Mouse (Mus musculus) neural tube, embryonic 11.5 days (tissue): ENCODE results near the gene Otof. TPM values are rescaled to one million over a fixed set of nuclear protein-coding genes. Genes with fewer than 3 reads are reported as not detected.

Source experiments
- ATAC-seq: fragments of 200-750 bp; cut with Nextera tagmentation; 2 replicates; pipeline ENCODE4 v1.8.0; 2017; ENCODE audit warnings: moderate number of reproducible peaks, mild to moderate bottlenecking, moderate TSS enrichment, moderate library complexity; ENCODE audit not compliant: insufficient read depth, low FRiP score, low TSS enrichment
- DNase-seq: peaks from one replicate; pipeline ENCODE4 v3.0.0-alpha.2; 2015; ENCODE audit warnings: low spot score
- H3K27ac ChIP-seq: fragments of 300-500 bp; sonication (generic); 2 replicates; pipeline ENCODE4 v1.5.1; 2014; ENCODE audit warnings: low read depth, mild to moderate bottlenecking, low read length
- H3K27me3 ChIP-seq: fragments of 300-500 bp; sonication (generic); 2 replicates; pipeline ENCODE4 v1.6.1; 2014; ENCODE audit warnings: mild to moderate bottlenecking, low read length, mixed read lengths; ENCODE audit not compliant: control insufficient read depth, insufficient read depth
- H3K36me3 ChIP-seq: fragments of 300-500 bp; sonication (generic); 2 replicates; pipeline ENCODE4 v1.6.1; 2014; ENCODE audit warnings: mild to moderate bottlenecking, low read length, moderate library complexity, mixed read lengths; ENCODE audit not compliant: control insufficient read depth, insufficient read depth
- H3K4me1 ChIP-seq: fragments of 300-500 bp; sonication (generic); 2 replicates; pipeline ENCODE4 v1.6.1; 2014; ENCODE audit warnings: low read length, mixed read lengths; ENCODE audit not compliant: control insufficient read depth, insufficient read depth
- H3K4me2 ChIP-seq: fragments of 300-500 bp; sonication (generic); 2 replicates; pipeline ENCODE4 v1.6.1; 2014; ENCODE audit warnings: low read depth, mild to moderate bottlenecking, moderate library complexity
- H3K4me3 ChIP-seq: fragments of 300-500 bp; sonication (generic); 2 replicates; pipeline ENCODE4 v1.5.1; 2014; ENCODE audit warnings: low read depth, low read length
- H3K9ac ChIP-seq: fragments of 300-500 bp; sonication (generic); 2 replicates; pipeline ENCODE4 v1.6.1; 2014; ENCODE audit warnings: mild to moderate bottlenecking, low read length
- H3K9me3 ChIP-seq: fragments of 300-500 bp; sonication (generic); 2 replicates; pipeline ENCODE4 v1.6.1; 2016; ENCODE audit warnings: low read length; ENCODE audit not compliant: control insufficient read depth
- WGBS: fragments of 180-500 bp; shearing (Covaris S2); extraction: QIAGEN DNeasy Blood & Tissue Kit; methylation state at CpG from one replicate; pipeline ENCODE4 v1.1.7; 2014; 5-methylcytosine and 5-hydroxymethylcytosine counted together
- polyA plus RNA-seq: library from polyadenylated mRNA; unstranded; fragments of >200 nt; fragmentation: Nextera tagmentation; extraction: Ambion mirVana; gene quantifications from 2 replicates; pipeline ENCODE4 v1.2.1, GENCODE M21; 2014

Otof gene
- polyA plus RNA-seq, 1 experiment from 2014 or later = 0.04 TPM

- DNase-seq (peak; percentile 82), ATAC-seq (0 out of 2 replicates have a peak, but pooled peaks have one; percentile 63)
- no peaks in the 10 kb centered on the region for H3K27me3 ChIP-seq
- H3K9me3 ChIP-seq = no peaks in the 10 kb centered on the region
- 0 out of 2 replicates have a peak overlapping the region, but pooled peaks have one; percentile 23 for H3K9ac ChIP-seq
- H3K36me3 ChIP-seq = no peaks in the 10 kb centered on the region
- peak overlapping the region; percentile 42 for H3K4me2 ChIP-seq
- WGBS = 3% methylated on average over 9 of the region's 9 CpGs
- no peak overlapping the region for H3K27ac ChIP-seq
- H3K4me3 ChIP-seq = peak overlapping the region; percentile 12
- no peaks in the 10 kb centered on the region; the same call in 1 of the 2 replicates for H3K4me1 ChIP-seq
These were observed 118.6 kb downstream of the Otof start for GRCm38 (mm10) chr5:30343107-30343506.

GRCm38 (mm10) chr5:30342601-30343015, 119.1 kb downstream of the Otof start:
- whole genome bisulfite sequencing = 9% methylated on average over 17 of the region's 17 CpGs
- no peaks in the 10 kb centered on the region for H3K9me3 ChIP-seq
- H3K27me3 ChIP-seq = no peaks in the 10 kb centered on the region
- H3K4me2 ChIP-seq = peak overlapping the region; percentile 42
- H3K4me3 ChIP-seq = peak overlapping the region; percentile 12; the same call in 1 of the 2 replicates
- ATAC-seq (no peak), DNase-seq (peak; percentile 22)
- H3K27ac ChIP-seq = no peak overlapping the region
- 0 out of 2 replicates have a peak overlapping the region, but pooled peaks have one; percentile 23 for H3K9ac ChIP-seq
- no peaks in the 10 kb centered on the region for H3K36me3 ChIP-seq
- H3K4me1 ChIP-seq = no peaks in the 10 kb centered on the region; the same call in 1 of the 2 replicates

GRCm38 (mm10) chr5:30341601-30342365, 119.9 kb downstream of the Otof start:
- WGBS = 81% methylated on average over 11 of the region's 11 CpGs
- no peaks in the 10 kb centered on the region for H3K36me3 ChIP-seq
- no peak overlapping the region for H3K4me2 ChIP-seq
- H3K27ac ChIP-seq = no peak overlapping the region
- H3K4me3 ChIP-seq = no peak overlapping the region
- H3K9me3 ChIP-seq = no peaks in the 10 kb centered on the region
- H3K27me3 ChIP-seq = no peaks in the 10 kb centered on the region
- no peaks in the 10 kb centered on the region; the same call in 1 of the 2 replicates for H3K4me1 ChIP-seq
- H3K9ac ChIP-seq = no peak overlapping the region
- no peak for ATAC-seq
- DNase-seq = no peak

GRCm38 (mm10) chr5:30340815-30341214, 120.9 kb downstream of the Otof start:
- Histone ChIP-seq H3K4me1 (no peaks in the 10 kb centered on the region; the same call in 1 of the 2 replicates), H3K4me2 (no peak overlapping the region), H3K9me3 (no peaks in the 10 kb centered on the region), H3K27me3 (no peaks in the 10 kb centered on the region), H3K36me3 (no peaks in the 10 kb centered on the region), H3K4me3 (no peak overlapping the region), H3K27ac (no peak overlapping the region), H3K9ac (no peak overlapping the region)
- 80% methylated on average over 5 of the region's 5 CpGs for WGBS
- ATAC-seq = no peak
- no peak for DNase-seq

Other genes with a start within 250 kb of the Otof start
- 28.2 TPM in 2 replicates for gene Selenoi, start 229.4 kb downstream of the Otof start, polyA plus RNA-seq
- gene Drc1, start 180.5 kb downstream of the Otof start, polyA plus RNA-seq = 0.24 and 0.42 TPM in 2 replicates
- gene 1700001C02Rik, start 4.1 kb upstream of the Otof start, polyA plus RNA-seq = not detected in 2 replicates
- not detected in 2 replicates for gene Cib4, start 83.9 kb upstream of the Otof start, polyA plus RNA-seq
- gene Kcnk3, start 126.2 kb upstream of the Otof start, polyA plus RNA-seq = 0.59 and 0.92 TPM in 2 replicates
- 27.3 and 28.7 TPM in 2 replicates for gene Slc35f6, start 186.0 kb upstream of the Otof start, polyA plus RNA-seq
- gene Cenpa, start 204.8 kb upstream of the Otof start, polyA plus RNA-seq = 335 and 359 TPM in 2 replicates
- 102 and 104 TPM in 2 replicates for gene Dpysl5, start 249.6 kb upstream of the Otof start, polyA plus RNA-seq